Mouse (Mus musculus) ES-E14 (cell line): ENCODE measurements around the gene Sult1c2. TPM values are rescaled to one million over a fixed set of nuclear protein-coding genes. Genes with fewer than 3 reads are reported as not detected.
A peak's percentile ranks its signal among the peaks of the same experiment; 100 is the strongest.
"Not testable (repeated sequence)": the region's sequence is repeated elsewhere in the genome, so short reads cannot be mapped to it uniquely, and the experiment has no call there.

Experiments
- DNase-seq: peaks from one replicate; pipeline ENCODE4 v3.0.0-alpha.2; 2013; ENCODE audit warnings: low read depth, low spot score
- H3K27ac ChIP-seq: 2 replicates; pipeline ENCODE4 v1.5.1; 2012; ENCODE audit warnings: low read depth, mild to moderate bottlenecking, low read length, moderate library complexity, mixed read lengths; ENCODE audit not compliant: poor library complexity, insufficient read depth, severe bottlenecking
- H3K36me3 ChIP-seq: 2 replicates; pipeline ENCODE4 v1.6.1; 2012; ENCODE audit warnings: mild to moderate bottlenecking, low read length, moderate library complexity, mixed read lengths; ENCODE audit not compliant: control insufficient read depth, poor library complexity, insufficient read depth, severe bottlenecking
- H3K4me1 ChIP-seq, 2 experiments: fragments of 150-350 bp in 1 of 2; sonication (generic) in 1 of 2; 2 replicates each; pipeline ENCODE4 v1.6.1; 2012; ENCODE audit warnings: low read length in 2 of 2, mild to moderate bottlenecking in 1 of 2, mixed read lengths in 1 of 2; ENCODE audit not compliant: control insufficient read depth in 2 of 2, insufficient read depth in 2 of 2, poor library complexity in 1 of 2
- H3K4me3 ChIP-seq, 2 experiments: fragments of 150-350 bp in 1 of 2; sonication (generic) in 1 of 2; 2 replicates each; pipeline ENCODE4 v1.5.1; 2012; ENCODE audit warnings: low read length in 2 of 2, low read depth in 1 of 2, mild to moderate bottlenecking in 1 of 2, mixed read lengths in 1 of 2; ENCODE audit not compliant: insufficient read depth in 1 of 2, poor library complexity in 1 of 2, severe bottlenecking in 1 of 2
- H3K9ac ChIP-seq: 2 replicates; pipeline ENCODE4 v1.6.1; 2012; ENCODE audit warnings: low read depth, mild to moderate bottlenecking, low read length, mixed read lengths; ENCODE audit not compliant: poor library complexity, insufficient read depth, severe bottlenecking
- H3K9me3 ChIP-seq: fragments of 150-350 bp; sonication (generic); 2 replicates; pipeline ENCODE4 v1.6.1; 2012; ENCODE audit warnings: low read depth, mild to moderate bottlenecking, low read length; ENCODE audit not compliant: control insufficient read depth, insufficient read depth
- CHD2 ChIP-seq: IDR thresholded peaks from 2 replicates; pipeline ENCODE4 v1.6.1; 2014; ENCODE audit warnings: mild to moderate bottlenecking, low read depth, low read length, inconsistent platforms
- HCFC1 ChIP-seq: IDR thresholded peaks from 2 replicates; pipeline ENCODE4 v1.6.1; 2012; ENCODE audit warnings: low read length, inconsistent platforms, borderline replicate concordance; ENCODE audit not compliant: insufficient read depth
- MAFK ChIP-seq: IDR thresholded peaks from 2 replicates; pipeline ENCODE4 v1.6.1; 2014; ENCODE audit warnings: mild to moderate bottlenecking, low read depth, low read length, inconsistent platforms; ENCODE audit not compliant: insufficient read depth
- ZC3H11A ChIP-seq: IDR thresholded peaks from 2 replicates; pipeline ENCODE4 v1.6.1; 2012; ENCODE audit warnings: low read depth, mild to moderate bottlenecking, inconsistent platforms, low read length, borderline replicate concordance
- ZNF384 ChIP-seq: IDR thresholded peaks from 2 replicates; pipeline ENCODE4 v1.6.1; 2012; ENCODE audit warnings: low read depth, low read length, inconsistent platforms
- in situ Hi-C, 2 experiments: fragments of 600-800 bp; cut with MboI; formaldehyde crosslinking; loops; one replicate each; pipeline ENCODE4 v1.15.1; 2025; ENCODE audit warnings: low sequenced_read_pairs in 2 of 2, inconsistent platforms in 1 of 2; ENCODE audit not compliant: unreplicated experiment in 2 of 2
- total RNA-seq: library from RNA; depleted of rRNA; stranded (reverse); fragments of 300-350 nt; gene quantifications from 2 replicates; pipeline ENCODE4 v1.2.3, GENCODE M21; 2012; rRNA removed

Gene Sult1c2
- total RNA-seq = not detected in 2 replicates

DNA sequence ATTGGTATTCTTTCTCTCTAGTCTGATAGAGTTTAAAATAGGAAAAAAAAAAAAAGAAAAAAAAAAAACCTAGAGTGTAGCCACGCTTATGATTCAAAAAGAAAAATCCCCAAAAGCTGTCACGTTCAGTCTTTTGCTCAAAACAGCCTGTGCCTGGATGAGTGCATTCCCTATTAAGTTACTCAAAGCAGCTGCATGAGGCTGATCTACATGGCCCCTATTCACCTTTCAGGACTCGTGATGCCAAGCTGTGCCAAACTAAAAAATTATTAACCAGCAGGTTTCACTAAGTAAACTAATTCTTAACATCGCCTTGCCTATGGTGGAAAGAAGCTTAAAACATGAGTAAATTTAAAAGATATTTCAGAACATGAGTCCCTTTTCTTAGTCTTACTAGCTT lies at the start of gene Sult1c2:
Sult1c2 (minus strand) TSS at position 134 of the 400 bp plus-strand sequence.
- DNase-seq = no peak
- Histone ChIP-seq H3K4me1 (no peaks in the 10 kb centered on the region), H3K9me3 (no peaks in the 10 kb centered on the region), H3K27ac (no peak within 1 kb of the TSS), H3K36me3 (no peaks in the 10 kb centered on the region), H3K9ac (no peak within 1 kb of the TSS), H3K4me3 (no peak within 1 kb of the TSS)
- TF ChIP-seq ZC3H11A (no peak), ZNF384 (no peak), MAFK (no peak), CHD2 (no peak), HCFC1 (no peak)
- in situ Hi-C loops = loop anchor here in 1 of 2 experiments (25.0 kb wide), 1 partner anchor 309 kb away; the partner anchor contains the start of gene Pp2d1

DNA sequence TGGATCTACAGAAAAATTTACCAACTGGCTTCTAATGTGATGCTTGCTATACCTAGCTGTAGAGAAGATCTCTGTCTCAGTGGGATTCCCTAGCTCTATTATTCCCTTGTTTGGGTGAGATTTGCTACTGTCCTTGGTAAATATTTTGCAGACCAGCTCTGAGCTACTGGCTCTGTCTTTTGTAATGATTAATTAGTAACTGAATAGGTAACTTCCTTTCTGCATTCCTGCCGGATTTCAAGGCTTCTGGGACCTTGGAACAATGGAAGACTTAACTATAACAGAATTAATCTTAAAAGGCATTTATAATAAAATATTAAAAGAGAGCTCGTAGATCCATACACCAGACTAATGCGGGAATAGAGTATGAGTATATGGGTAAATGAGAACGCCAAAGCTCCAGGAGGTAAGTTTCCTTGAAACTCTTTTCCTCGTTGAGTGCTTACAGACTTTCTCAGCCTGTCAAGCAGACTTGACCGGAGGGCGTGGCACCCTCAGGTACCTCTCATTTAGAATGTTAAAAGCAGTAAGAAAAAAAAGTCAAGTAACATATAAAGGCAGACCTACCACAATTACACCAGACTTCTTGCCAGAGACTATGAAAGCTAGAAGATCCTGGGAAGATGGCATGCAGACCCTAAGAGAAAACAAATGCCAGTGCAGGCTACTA lies 33.0 kb upstream of the Sult1c2 start:
- in situ Hi-C loops, H3K4me1 ChIP-seq, H3K9ac ChIP-seq, H3K4me3 ChIP-seq, DNase-seq, H3K9me3 ChIP-seq, H3K36me3 ChIP-seq: not testable (repeated sequence)
- peak overlapping the region; percentile 22; the same call in 1 of the 2 replicates for H3K27ac ChIP-seq

DNA sequence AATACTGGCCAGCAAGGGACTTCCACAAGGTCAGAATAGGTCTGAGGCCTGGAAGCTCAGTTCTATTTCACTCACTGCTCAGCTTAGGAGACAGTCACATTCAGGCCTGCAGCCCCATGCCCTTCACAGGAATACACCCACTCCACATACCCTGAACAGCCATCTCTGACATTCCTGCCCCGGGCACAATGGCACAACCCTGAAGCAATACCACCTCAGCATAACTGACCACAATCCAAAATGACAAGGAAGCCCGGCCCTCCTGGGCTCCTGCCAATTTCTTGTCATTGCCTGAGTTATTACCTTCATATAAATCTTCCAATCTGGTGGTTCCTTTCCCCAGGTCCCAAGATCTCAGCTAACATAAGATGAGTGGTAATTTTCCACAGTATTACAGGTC lies 28.3 kb upstream of the Sult1c2 start:
- H3K36me3 ChIP-seq = no peaks in the 10 kb centered on the region
- no peak overlapping the region for H3K27ac ChIP-seq
- H3K9me3 ChIP-seq = no peaks in the 10 kb centered on the region
- H3K9ac ChIP-seq = no peak overlapping the region
- DNase-seq = no peak
- no peak overlapping the region for H3K4me3 ChIP-seq
- no peak for TF ChIP-seq CHD2
- no peaks in the 10 kb centered on the region for H3K4me1 ChIP-seq
- in situ Hi-C loops = no loop called here

DNA sequence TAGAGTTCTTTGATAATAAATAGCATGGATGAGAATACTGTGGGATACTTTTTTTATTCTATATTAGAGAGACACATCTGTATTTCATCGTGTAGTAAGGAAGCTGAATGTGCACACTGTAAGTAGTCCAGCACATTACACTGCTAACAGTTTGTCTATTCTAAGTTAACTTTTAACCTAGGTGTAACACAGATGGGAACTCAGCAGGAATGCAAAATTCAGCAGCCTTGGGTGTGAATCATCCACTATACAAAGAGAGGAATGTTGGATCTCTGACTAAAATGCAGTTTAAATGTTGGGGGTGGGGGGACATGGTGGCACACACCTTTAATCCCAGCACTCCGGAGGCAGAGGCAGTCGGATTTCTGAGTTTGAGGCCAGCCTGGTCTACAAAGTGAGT lies 26.1 kb upstream of the Sult1c2 start:
- DNase-seq = no peak
- no peaks in the 10 kb centered on the region for H3K4me1 ChIP-seq
- in situ Hi-C loops = no loop called here
- H3K36me3 ChIP-seq = no peaks in the 10 kb centered on the region
- H3K9me3 ChIP-seq = no peaks in the 10 kb centered on the region
- H3K27ac ChIP-seq = no peak overlapping the region
- no peak overlapping the region for H3K4me3 ChIP-seq
- TF ChIP-seq HCFC1 (no peak), CHD2 (no peak), MAFK (no peak), ZC3H11A (no peak), ZNF384 (no peak)
- no peak overlapping the region for H3K9ac ChIP-seq

DNA sequence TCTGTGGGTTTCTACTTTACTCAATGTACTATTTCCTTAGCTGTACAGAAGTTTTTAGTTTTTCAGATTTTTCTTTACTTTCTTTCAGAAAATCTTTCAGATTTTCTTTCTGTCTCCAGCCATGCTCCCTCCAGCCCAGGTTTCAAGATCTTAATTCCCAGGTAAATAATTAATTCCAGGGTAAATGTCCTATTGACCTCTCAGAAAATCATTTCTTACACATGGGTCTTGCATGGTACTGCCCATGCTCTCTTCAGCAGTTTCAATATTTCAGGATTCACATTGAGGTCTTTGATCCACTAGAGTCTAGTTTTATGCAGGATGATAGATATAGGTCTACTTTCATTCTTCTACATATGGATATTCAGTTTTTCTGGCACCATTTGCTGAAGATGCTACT lies 23.8 kb upstream of the Sult1c2 start:
- Histone ChIP-seq H3K9me3 (no peaks in the 10 kb centered on the region), H3K36me3 (no peaks in the 10 kb centered on the region), H3K27ac (no peak overlapping the region), H3K4me1 (no peaks in the 10 kb centered on the region), H3K4me3 (no peak overlapping the region), H3K9ac (no peak overlapping the region)
- no peak for DNase-seq
- in situ Hi-C loops = no loop called here
- TF ChIP-seq ZNF384 (no peak), ZC3H11A (no peak), CHD2 (no peak), MAFK (no peak), HCFC1 (no peak)
